Mouse (Mus musculus): ENCODE results near the gene Dnajc6. TPM values are rescaled to one million over a fixed set of nuclear protein-coding genes. Genes with fewer than 3 reads are reported as not detected.
A peak's percentile ranks its signal among the peaks of the same experiment; 100 is the strongest.

Dnajc6 gene
- polyA plus RNA-seq, 1 experiment from 2014 or later: 2.8 TPM

GRCm38 (mm10) chr4:101643216-101643615 is 146.8 kb downstream of the Dnajc6 start:
- WGBS: 75% methylated on average over 4 of the region's 4 CpGs
- Histone ChIP-seq H3K36me3 (ENCODE audit: control insufficient read depth, insufficient read depth, low read length) (no peaks in the 10 kb centered on the region), H3K9me3 (ENCODE audit: control insufficient read depth, low read depth, low read length) (no peaks in the 10 kb centered on the region), H3K27me3 (ENCODE audit: control insufficient read depth, insufficient read depth, low read length) (no peaks in the 10 kb centered on the region), H3K4me2 (replicated peaks; ENCODE audit: low read depth, low read length) (no peak overlapping the region), H3K4me1 (ENCODE audit: control insufficient read depth, insufficient read depth, low read length) (no peaks in the 10 kb centered on the region), H3K27ac (ENCODE audit: low read length) (no peak overlapping the region), H3K4me3 (ENCODE audit: low read depth, low read length) (no peak overlapping the region), H3K9ac (replicated peaks; ENCODE audit: low read depth, low read length) (no peak overlapping the region)
- ATAC-seq (ENCODE audit: insufficient number of reproducible peaks, insufficient read depth, low FRiP score, low read depth): no peak

GRCm38 (mm10) chr4:101646857-101647195 is 150.4 kb downstream of the Dnajc6 start:
- WGBS: under 1% methylated on average over 8 of the region's 8 CpGs
- peak overlapping the region; percentile 66; the same call in 1 of the 2 replicates for H3K27ac ChIP-seq (ENCODE audit: low read length)
- H3K9ac ChIP-seq (replicated peaks; ENCODE audit: low read depth, low read length): peak overlapping the region; percentile 37
- H3K9me3 ChIP-seq (ENCODE audit: control insufficient read depth, low read depth, low read length): no peaks in the 10 kb centered on the region
- no peak for ATAC-seq (ENCODE audit: insufficient number of reproducible peaks, insufficient read depth, low FRiP score, low read depth)
- no peaks in the 10 kb centered on the region for H3K36me3 ChIP-seq (ENCODE audit: control insufficient read depth, insufficient read depth, low read length)
- no peaks in the 10 kb centered on the region for H3K27me3 ChIP-seq (ENCODE audit: control insufficient read depth, insufficient read depth, low read length)
- H3K4me1 ChIP-seq (ENCODE audit: control insufficient read depth, insufficient read depth, low read length): peaks cover 9% of the 10 kb centered on the region
- H3K4me3 ChIP-seq (ENCODE audit: low read depth, low read length): peak overlapping the region; percentile 83
- peak overlapping the region; percentile 41 for H3K4me2 ChIP-seq (replicated peaks; ENCODE audit: low read depth, low read length)

GRCm38 (mm10) chr4:101647196-101647905 is 150.9 kb downstream of the Dnajc6 start, which contains the start of gene Leprot:
Gene Leprot, plus strand, starts transcription at chr4:101647718.
- Histone ChIP-seq H3K9ac (replicated peaks; ENCODE audit: low read depth, low read length) (peak within 1 kb of the TSS; percentile 89), H3K36me3 (ENCODE audit: control insufficient read depth, insufficient read depth, low read length) (no peaks in the 10 kb centered on the region), H3K27ac (ENCODE audit: low read length) (peak within 1 kb of the TSS; percentile 89), H3K9me3 (ENCODE audit: control insufficient read depth, low read depth, low read length) (no peaks in the 10 kb centered on the region), H3K4me1 (ENCODE audit: control insufficient read depth, insufficient read depth, low read length) (peaks cover 9% of the 10 kb centered on the region), H3K4me2 (replicated peaks; ENCODE audit: low read depth, low read length) (peak within 1 kb of the TSS; percentile 66), H3K4me3 (ENCODE audit: low read depth, low read length) (peak within 1 kb of the TSS; percentile 83), H3K27me3 (ENCODE audit: control insufficient read depth, insufficient read depth, low read length) (no peaks in the 10 kb centered on the region)
- ATAC-seq (ENCODE audit: insufficient number of reproducible peaks, insufficient read depth, low FRiP score, low read depth): peak; percentile 97
- under 1% methylated on average over 39 of the region's 39 CpGs for WGBS

- WGBS: under 1% methylated on average over 20 of the region's 20 CpGs
Observed at GRCm38 (mm10) chr4:101647976-101648642, 151.7 kb downstream of the Dnajc6 start.

GRCm38 (mm10) chr4:101648745-101649144 is 152.3 kb downstream of the Dnajc6 start:
- H3K27ac ChIP-seq (ENCODE audit: low read length): peak overlapping the region; percentile 89; the same call in 1 of the 2 replicates
- peak overlapping the region; percentile 83 for H3K4me3 ChIP-seq (ENCODE audit: low read depth, low read length)
- H3K4me2 ChIP-seq (replicated peaks; ENCODE audit: low read depth, low read length): peak overlapping the region; percentile 66
- ATAC-seq (ENCODE audit: insufficient number of reproducible peaks, insufficient read depth, low FRiP score, low read depth): no peak
- no peaks in the 10 kb centered on the region for H3K9me3 ChIP-seq (ENCODE audit: control insufficient read depth, low read depth, low read length)
- no peak overlapping the region for H3K9ac ChIP-seq (replicated peaks; ENCODE audit: low read depth, low read length)
- no peaks in the 10 kb centered on the region for H3K27me3 ChIP-seq (ENCODE audit: control insufficient read depth, insufficient read depth, low read length)
- no peaks in the 10 kb centered on the region for H3K36me3 ChIP-seq (ENCODE audit: control insufficient read depth, insufficient read depth, low read length)
- WGBS: 83% methylated on average over 1 of the region's 1 CpGs
- H3K4me1 ChIP-seq (ENCODE audit: control insufficient read depth, insufficient read depth, low read length): peaks cover 9% of the 10 kb centered on the region

More at GRCm38 (mm10) chr4:101647976-101648642, 151.7 kb downstream of the Dnajc6 start:
- Histone ChIP-seq H3K27me3 (ENCODE audit: control insufficient read depth, insufficient read depth, low read length) (no peaks in the 10 kb centered on the region), H3K4me2 (replicated peaks; ENCODE audit: low read depth, low read length) (peak overlapping the region; percentile 66), H3K27ac (ENCODE audit: low read length) (peak overlapping the region; percentile 89), H3K9me3 (ENCODE audit: control insufficient read depth, low read depth, low read length) (no peaks in the 10 kb centered on the region), H3K36me3 (ENCODE audit: control insufficient read depth, insufficient read depth, low read length) (no peaks in the 10 kb centered on the region), H3K4me1 (ENCODE audit: control insufficient read depth, insufficient read depth, low read length) (peaks cover 9% of the 10 kb centered on the region), H3K9ac (replicated peaks; ENCODE audit: low read depth, low read length) (peak overlapping the region; percentile 89), H3K4me3 (ENCODE audit: low read depth, low read length) (peak overlapping the region; percentile 83)
- no peak for ATAC-seq (ENCODE audit: insufficient number of reproducible peaks, insufficient read depth, low FRiP score, low read depth)

GRCm38 (mm10) chr4:101650961-101651360 is 154.5 kb downstream of the Dnajc6 start:
- Histone ChIP-seq H3K27ac (ENCODE audit: low read length) (no peak overlapping the region), H3K36me3 (ENCODE audit: control insufficient read depth, insufficient read depth, low read length) (no peaks in the 10 kb centered on the region), H3K9ac (replicated peaks; ENCODE audit: low read depth, low read length) (no peak overlapping the region), H3K27me3 (ENCODE audit: control insufficient read depth, insufficient read depth, low read length) (no peaks in the 10 kb centered on the region), H3K4me1 (ENCODE audit: control insufficient read depth, insufficient read depth, low read length) (peaks cover 9% of the 10 kb centered on the region), H3K4me2 (replicated peaks; ENCODE audit: low read depth, low read length) (no peak overlapping the region), H3K4me3 (ENCODE audit: low read depth, low read length) (no peak overlapping the region), H3K9me3 (ENCODE audit: control insufficient read depth, low read depth, low read length) (no peaks in the 10 kb centered on the region)
- ATAC-seq (ENCODE audit: insufficient number of reproducible peaks, insufficient read depth, low FRiP score, low read depth): no peak
- WGBS: 83% methylated on average over 2 of the region's 2 CpGs

GRCm38 (mm10) chr4:101654256-101654655 is 157.8 kb downstream of the Dnajc6 start:
- Histone ChIP-seq H3K27ac (ENCODE audit: low read length) (no peak overlapping the region), H3K27me3 (ENCODE audit: control insufficient read depth, insufficient read depth, low read length) (no peaks in the 10 kb centered on the region)
- WGBS: 87% methylated on average over 6 of the region's 6 CpGs

GRCm38 (mm10) chr4:101654788-101655414 is 158.5 kb downstream of the Dnajc6 start:
- ATAC-seq (ENCODE audit: insufficient number of reproducible peaks, insufficient read depth, low FRiP score, low read depth): peak; percentile 65; the same call in 1 of the 2 replicates
- H3K36me3 ChIP-seq (ENCODE audit: control insufficient read depth, insufficient read depth, low read length): peaks cover 9% of the 10 kb centered on the region; the same call in 1 of the 2 replicates
- WGBS: 87% methylated on average over 4 of the region's 4 CpGs
- H3K4me3 ChIP-seq (ENCODE audit: low read depth, low read length): no peak overlapping the region
- no peak overlapping the region for H3K9ac ChIP-seq (replicated peaks; ENCODE audit: low read depth, low read length)
- no peaks in the 10 kb centered on the region for H3K4me1 ChIP-seq (ENCODE audit: control insufficient read depth, insufficient read depth, low read length)
- H3K4me2 ChIP-seq (replicated peaks; ENCODE audit: low read depth, low read length): no peak overlapping the region
- H3K9me3 ChIP-seq (ENCODE audit: control insufficient read depth, low read depth, low read length): no peaks in the 10 kb centered on the region
- no peak overlapping the region for H3K27ac ChIP-seq (ENCODE audit: low read length)
- no peaks in the 10 kb centered on the region for H3K27me3 ChIP-seq (ENCODE audit: control insufficient read depth, insufficient read depth, low read length)

More at GRCm38 (mm10) chr4:101654256-101654655, 157.8 kb downstream of the Dnajc6 start:
- H3K4me2 ChIP-seq (replicated peaks; ENCODE audit: low read depth, low read length): no peak overlapping the region
- H3K4me1 ChIP-seq (ENCODE audit: control insufficient read depth, insufficient read depth, low read length): peaks cover under 1% of the 10 kb centered on the region
- no peak overlapping the region for H3K9ac ChIP-seq (replicated peaks; ENCODE audit: low read depth, low read length)
- ATAC-seq (ENCODE audit: insufficient number of reproducible peaks, insufficient read depth, low FRiP score, low read depth): no peak
- no peak overlapping the region for H3K4me3 ChIP-seq (ENCODE audit: low read depth, low read length)
- no peaks in the 10 kb centered on the region for H3K9me3 ChIP-seq (ENCODE audit: control insufficient read depth, low read depth, low read length)
- peaks cover 4% of the 10 kb centered on the region; the same call in 1 of the 2 replicates for H3K36me3 ChIP-seq (ENCODE audit: control insufficient read depth, insufficient read depth, low read length)
